Mouse (Mus musculus): ENCODE measurements at regions not wholly inside any gene's neighbourhood (a gene's known extent, or its start where the extent isn't known, plus 50 kb on each side); places are given as distances from the start of the nearest gene placed in this dataset.

DNA sequence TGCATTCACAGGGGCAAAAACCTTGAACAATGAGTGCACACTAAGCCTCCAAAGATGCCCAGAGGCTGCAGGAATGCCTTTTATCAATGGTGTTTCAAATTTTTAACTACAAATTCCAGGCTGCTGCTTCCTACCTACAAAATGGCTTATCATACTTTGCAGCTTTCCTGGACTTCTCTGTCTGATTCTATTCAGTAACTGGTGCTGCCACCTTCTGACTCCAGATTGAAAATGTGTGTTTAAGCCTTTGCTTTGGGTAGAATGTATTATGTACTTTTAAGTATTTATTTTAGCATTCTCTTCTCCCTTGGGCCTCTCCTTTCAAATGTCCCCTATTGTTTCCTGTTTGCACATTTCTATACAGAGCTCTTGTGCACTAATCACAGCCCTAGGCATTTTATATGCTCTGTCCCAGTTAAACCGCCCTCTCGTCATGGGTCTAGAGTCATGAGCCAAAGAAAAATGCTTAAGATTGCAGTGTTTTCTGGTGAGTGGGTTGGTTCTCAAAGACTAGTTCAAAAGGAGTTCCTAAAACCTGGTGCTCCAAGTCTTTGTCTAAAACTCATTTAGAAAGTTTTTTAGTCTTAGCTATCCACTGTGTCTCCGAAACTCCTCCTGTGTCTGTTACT is 472.3 kb upstream of the Dpp10 start:
- H3K9ac ChIP-seq, result no peak overlapping the region
- H3K36me3 ChIP-seq (ENCODE audit: insufficient read depth), result no peaks in the 10 kb centered on the region
- no peaks in the 10 kb centered on the region for H3K9me3 ChIP-seq (ENCODE audit: low read depth, low read length)
- no peaks in the 10 kb centered on the region for H3K27me3 ChIP-seq (ENCODE audit: insufficient read depth, low read length)
- H3K4me3 ChIP-seq (ENCODE audit: low read depth, low read length), result no peak overlapping the region
- ATAC-seq (ENCODE audit: insufficient read depth) (no peak), DNase-seq (peak; percentile 43)
- TF ChIP-seq CTCF (IDR thresholded peaks at IDR 0.05; ENCODE audit: low read depth), result no peak
- H3K4me1 ChIP-seq (ENCODE audit: insufficient read depth), result no peaks in the 10 kb centered on the region
- 81% methylated on average over 3 of the region's 3 CpGs for WGBS
- H3K4me2 ChIP-seq, result no peak overlapping the region
- H3K27ac ChIP-seq (ENCODE audit: low read depth), result no peak overlapping the region

DNA sequence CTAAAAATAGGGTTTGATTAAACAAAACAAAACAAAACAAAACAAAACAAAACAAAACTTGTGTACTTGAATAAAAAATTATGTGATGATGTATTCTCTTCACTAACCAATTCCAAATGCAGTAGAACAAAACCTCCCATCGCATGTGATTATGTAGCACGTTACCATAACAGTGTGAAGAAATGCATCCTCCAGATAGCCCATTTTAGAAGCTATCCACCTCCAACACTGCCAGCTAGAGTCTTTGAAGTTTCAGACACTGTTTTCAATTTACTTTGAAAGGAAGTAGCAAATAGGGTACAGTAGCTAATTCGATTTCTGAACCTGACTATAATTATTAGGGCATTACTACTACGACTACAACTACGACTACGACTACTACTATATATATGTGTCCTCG is 465.1 kb upstream of the Dpp10 start:
- H3K4me1 ChIP-seq (ENCODE audit: insufficient read depth), result no peaks in the 10 kb centered on the region
- H3K27ac ChIP-seq (ENCODE audit: low read depth), result no peak overlapping the region
- H3K9me3 ChIP-seq (ENCODE audit: low read depth, low read length), result no peaks in the 10 kb centered on the region
- H3K4me3 ChIP-seq (ENCODE audit: low read depth, low read length), result no peak overlapping the region
- ATAC-seq (ENCODE audit: insufficient read depth), result no peak
- WGBS, result 81% methylated on average over 7 of the region's 7 CpGs
- no peaks in the 10 kb centered on the region for H3K27me3 ChIP-seq (ENCODE audit: insufficient read depth, low read length)
- no peak for DNase-seq
- no peaks in the 10 kb centered on the region for H3K36me3 ChIP-seq (ENCODE audit: insufficient read depth)
- no peak for TF ChIP-seq CTCF (IDR thresholded peaks at IDR 0.05; ENCODE audit: low read depth)
- no peak overlapping the region for H3K9ac ChIP-seq
- H3K4me2 ChIP-seq, result no peak overlapping the region

DNA sequence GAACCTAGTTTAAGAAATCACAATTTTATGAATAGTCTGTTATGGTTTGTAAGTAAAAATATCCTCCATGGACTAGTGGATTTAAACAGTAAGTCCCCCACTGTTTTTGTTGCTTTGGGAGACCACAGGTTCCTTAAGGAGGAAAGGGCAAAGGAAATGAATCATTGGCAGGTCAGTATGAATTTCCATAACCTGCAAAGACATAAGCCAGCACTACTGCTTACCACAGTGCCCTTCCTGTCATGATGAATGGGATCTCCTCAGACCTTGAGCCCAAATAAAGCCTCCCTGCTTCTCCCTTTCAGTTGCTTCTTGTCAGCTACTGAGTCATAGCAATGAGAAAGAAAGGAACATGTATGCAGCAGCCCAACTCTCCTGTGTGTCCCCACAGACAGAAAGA is 443.1 kb upstream of the Dpp10 start:
- TF ChIP-seq CTCF (IDR thresholded peaks at IDR 0.05; ENCODE audit: low read depth), result no peak
- no peaks in the 10 kb centered on the region for H3K36me3 ChIP-seq (ENCODE audit: insufficient read depth)
- H3K4me3 ChIP-seq (ENCODE audit: low read depth, low read length), result no peak overlapping the region
- H3K27ac ChIP-seq (ENCODE audit: low read depth), result no peak overlapping the region
- DNase-seq, result no peak
- H3K27me3 ChIP-seq (ENCODE audit: insufficient read depth, low read length), result no peaks in the 10 kb centered on the region
- H3K4me1 ChIP-seq (ENCODE audit: insufficient read depth), result no peaks in the 10 kb centered on the region
- no peaks in the 10 kb centered on the region for H3K9me3 ChIP-seq (ENCODE audit: low read depth, low read length)
- no peak overlapping the region for H3K4me2 ChIP-seq
- ATAC-seq (ENCODE audit: insufficient read depth), result no peak
- no peak overlapping the region for H3K9ac ChIP-seq

DNA sequence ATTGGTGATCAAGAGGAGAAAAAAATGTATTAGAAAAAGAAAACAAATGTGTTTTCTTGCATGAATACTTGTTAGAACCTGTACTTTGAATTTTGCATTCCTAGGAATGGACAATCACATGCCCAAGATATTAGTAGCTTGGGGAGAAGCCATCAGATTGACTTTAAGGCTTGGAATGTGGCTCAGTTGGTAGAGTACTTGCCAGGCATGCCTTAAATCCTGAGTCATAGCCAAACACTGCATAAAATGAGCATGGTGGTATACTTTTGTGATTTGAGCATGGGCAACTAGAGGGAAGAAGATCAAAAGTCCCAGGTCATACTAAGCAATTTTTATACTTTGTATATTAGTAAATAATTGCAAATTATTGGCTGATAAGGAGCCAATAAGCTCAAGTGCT is 442.6 kb upstream of the Dpp10 start:
- Histone ChIP-seq H3K27ac (ENCODE audit: low read depth) (no peak overlapping the region), H3K36me3 (ENCODE audit: insufficient read depth) (no peaks in the 10 kb centered on the region), H3K4me1 (ENCODE audit: insufficient read depth) (no peaks in the 10 kb centered on the region), H3K4me3 (ENCODE audit: low read depth, low read length) (no peak overlapping the region), H3K27me3 (ENCODE audit: insufficient read depth, low read length) (no peaks in the 10 kb centered on the region), H3K9me3 (ENCODE audit: low read depth, low read length) (no peaks in the 10 kb centered on the region), H3K9ac (no peak overlapping the region), H3K4me2 (no peak overlapping the region)
- no peak for DNase-seq
- no peak for ATAC-seq (ENCODE audit: insufficient read depth)
- no peak for TF ChIP-seq CTCF (IDR thresholded peaks at IDR 0.05; ENCODE audit: low read depth)

DNA sequence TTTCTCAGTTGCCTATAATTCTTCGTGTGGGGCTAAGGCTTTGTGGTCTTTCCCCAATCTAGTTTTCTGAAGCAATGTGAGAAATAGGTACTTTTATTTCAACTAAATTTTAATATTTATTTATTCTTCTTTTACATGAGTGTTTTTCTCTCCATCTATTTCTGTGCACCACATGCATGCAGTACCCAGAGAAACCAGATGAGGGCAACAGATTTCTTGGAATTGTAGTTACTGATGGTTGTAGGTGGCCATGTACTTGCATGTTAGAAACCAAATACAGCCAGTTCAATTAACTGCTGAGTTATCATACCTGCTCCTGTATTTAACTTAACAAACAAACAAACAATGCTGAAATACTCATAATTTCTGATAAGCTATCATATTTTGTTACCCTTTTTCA is 404.8 kb upstream of the Dpp10 start:
- no peak overlapping the region for H3K4me2 ChIP-seq
- H3K4me3 ChIP-seq (ENCODE audit: low read depth, low read length), result no peak overlapping the region
- H3K27me3 ChIP-seq (ENCODE audit: insufficient read depth, low read length), result no peaks in the 10 kb centered on the region
- no peak for ATAC-seq (ENCODE audit: insufficient read depth)
- H3K36me3 ChIP-seq (ENCODE audit: insufficient read depth), result no peaks in the 10 kb centered on the region
- 33% methylated on average over 1 of the region's 1 CpGs for WGBS
- H3K9ac ChIP-seq, result no peak overlapping the region
- TF ChIP-seq CTCF (IDR thresholded peaks at IDR 0.05; ENCODE audit: low read depth), result peak; percentile 51
- H3K27ac ChIP-seq (ENCODE audit: low read depth), result no peak overlapping the region
- H3K4me1 ChIP-seq (ENCODE audit: insufficient read depth), result no peaks in the 10 kb centered on the region
- H3K9me3 ChIP-seq (ENCODE audit: low read depth, low read length), result no peaks in the 10 kb centered on the region
- peak; percentile 39 for DNase-seq

DNA sequence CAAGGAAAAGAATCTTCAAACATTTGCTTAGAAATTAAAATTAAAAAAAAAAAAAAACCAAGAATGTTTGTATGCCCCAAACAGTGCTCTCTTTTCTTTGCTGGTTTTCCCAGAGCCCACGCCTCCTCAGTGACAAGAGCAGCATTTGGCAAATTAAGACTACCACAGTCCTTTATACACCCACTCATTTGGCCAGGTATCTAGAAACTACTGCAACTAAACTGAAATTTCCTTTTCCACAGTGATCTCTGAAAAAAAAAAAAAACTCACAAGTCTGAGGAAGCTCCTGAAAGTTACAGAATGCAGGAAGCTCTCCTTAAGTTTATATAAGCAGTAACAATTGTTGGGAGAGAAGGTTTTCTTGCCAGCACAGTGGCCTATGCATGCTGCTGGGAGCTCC is 394.2 kb upstream of the Dpp10 start:
- no peak for TF ChIP-seq CTCF (IDR thresholded peaks at IDR 0.05; ENCODE audit: low read depth)
- H3K4me2 ChIP-seq, result no peak overlapping the region
- H3K9me3 ChIP-seq (ENCODE audit: low read depth, low read length), result no peaks in the 10 kb centered on the region
- no peaks in the 10 kb centered on the region for H3K4me1 ChIP-seq (ENCODE audit: insufficient read depth)
- DNase-seq, result no peak
- H3K27ac ChIP-seq (ENCODE audit: low read depth), result no peak overlapping the region
- no peak overlapping the region for H3K4me3 ChIP-seq (ENCODE audit: low read depth, low read length)
- ATAC-seq (ENCODE audit: insufficient read depth), result no peak
- 85% methylated on average over 1 of the region's 1 CpGs for WGBS
- H3K27me3 ChIP-seq (ENCODE audit: insufficient read depth, low read length), result no peaks in the 10 kb centered on the region
- no peaks in the 10 kb centered on the region for H3K36me3 ChIP-seq (ENCODE audit: insufficient read depth)
- H3K9ac ChIP-seq, result no peak overlapping the region

DNA sequence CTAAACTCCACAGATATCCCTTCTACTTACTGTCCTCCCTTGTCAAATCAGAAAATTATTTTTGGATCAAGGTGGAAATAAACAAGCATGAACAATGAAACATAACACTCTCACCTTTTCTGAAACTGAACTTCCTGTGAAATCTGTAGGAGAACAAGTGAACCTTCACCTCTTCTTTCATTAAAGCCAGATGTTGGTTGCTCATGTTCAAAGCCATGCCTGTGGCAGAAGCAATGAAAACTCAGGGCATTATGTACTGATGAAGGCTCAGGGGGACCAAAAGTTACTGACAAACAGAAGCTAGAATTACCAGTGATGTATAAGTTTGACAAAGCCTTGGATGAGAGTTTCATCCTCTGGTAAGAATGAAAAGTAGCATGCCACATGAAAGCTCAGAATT is 390.5 kb upstream of the Dpp10 start:
- H3K9ac ChIP-seq, result no peak overlapping the region
- H3K4me1 ChIP-seq (ENCODE audit: insufficient read depth), result no peaks in the 10 kb centered on the region
- H3K36me3 ChIP-seq (ENCODE audit: insufficient read depth), result no peaks in the 10 kb centered on the region
- no peak overlapping the region for H3K4me3 ChIP-seq (ENCODE audit: low read depth, low read length)
- no peak overlapping the region for H3K27ac ChIP-seq (ENCODE audit: low read depth)
- ATAC-seq (ENCODE audit: insufficient read depth) (no peak), DNase-seq (no peak)
- no peak for TF ChIP-seq CTCF (IDR thresholded peaks at IDR 0.05; ENCODE audit: low read depth)
- no peaks in the 10 kb centered on the region for H3K9me3 ChIP-seq (ENCODE audit: low read depth, low read length)
- no peaks in the 10 kb centered on the region for H3K27me3 ChIP-seq (ENCODE audit: insufficient read depth, low read length)
- no peak overlapping the region for H3K4me2 ChIP-seq

DNA sequence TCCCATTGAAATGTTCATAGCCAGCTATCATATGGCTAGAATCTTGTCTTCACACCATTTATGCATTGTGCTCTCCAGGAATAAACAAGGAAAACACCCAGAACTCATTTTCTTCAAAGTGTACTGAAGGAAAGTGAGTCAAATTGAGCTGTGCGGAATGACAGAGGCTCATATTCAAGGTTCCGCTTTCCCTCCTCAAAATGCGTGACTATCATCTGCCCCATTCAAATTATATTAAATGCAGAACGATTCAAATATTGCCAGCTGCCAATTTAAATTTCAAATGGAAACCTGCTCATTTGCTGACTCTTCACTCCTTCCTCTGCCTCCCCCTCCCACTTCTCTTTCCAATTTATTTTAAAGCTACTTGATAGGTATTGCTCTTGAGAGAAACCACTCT is 384.2 kb upstream of the Dpp10 start:
- 91% methylated on average over 4 of the region's 4 CpGs for WGBS
- ATAC-seq (ENCODE audit: insufficient read depth), result no peak

More for the DNA sequence above, 384.2 kb upstream of the Dpp10 start:
- no peak for TF ChIP-seq CTCF (IDR thresholded peaks at IDR 0.05; ENCODE audit: low read depth)
- Histone ChIP-seq H3K9me3 (ENCODE audit: low read depth, low read length) (no peaks in the 10 kb centered on the region), H3K4me2 (no peak overlapping the region), H3K4me1 (ENCODE audit: insufficient read depth) (no peaks in the 10 kb centered on the region), H3K27me3 (ENCODE audit: insufficient read depth, low read length) (no peaks in the 10 kb centered on the region), H3K36me3 (ENCODE audit: insufficient read depth) (no peaks in the 10 kb centered on the region), H3K9ac (no peak overlapping the region), H3K27ac (ENCODE audit: low read depth) (no peak overlapping the region), H3K4me3 (ENCODE audit: low read depth, low read length) (no peak overlapping the region)
- DNase-seq, result no peak
